Mouse (Mus musculus) brain, adult 10 weeks (tissue): Measurements from ENCODE around the gene Fsd1. TPM values are rescaled to one million over a fixed set of nuclear protein-coding genes. Genes with fewer than 3 reads are reported as not detected.

ENCODE experiments used
- polyA plus RNA-seq: library from polyadenylated mRNA; stranded (reverse); fragments of 350-450 nt; fragmentation: Illumina TruSeq; extraction: RNeasy Lipid Tissue Mini Kit (QIAGEN cat#74804); gene quantifications from one replicate; pipeline ENCODE4 v1.2.3, GENCODE M21; 2015; ENCODE audit warnings: low read depth, low replicate concordance

Fsd1 gene
- polyA plus RNA-seq, result 54.4 TPM

DNA sequence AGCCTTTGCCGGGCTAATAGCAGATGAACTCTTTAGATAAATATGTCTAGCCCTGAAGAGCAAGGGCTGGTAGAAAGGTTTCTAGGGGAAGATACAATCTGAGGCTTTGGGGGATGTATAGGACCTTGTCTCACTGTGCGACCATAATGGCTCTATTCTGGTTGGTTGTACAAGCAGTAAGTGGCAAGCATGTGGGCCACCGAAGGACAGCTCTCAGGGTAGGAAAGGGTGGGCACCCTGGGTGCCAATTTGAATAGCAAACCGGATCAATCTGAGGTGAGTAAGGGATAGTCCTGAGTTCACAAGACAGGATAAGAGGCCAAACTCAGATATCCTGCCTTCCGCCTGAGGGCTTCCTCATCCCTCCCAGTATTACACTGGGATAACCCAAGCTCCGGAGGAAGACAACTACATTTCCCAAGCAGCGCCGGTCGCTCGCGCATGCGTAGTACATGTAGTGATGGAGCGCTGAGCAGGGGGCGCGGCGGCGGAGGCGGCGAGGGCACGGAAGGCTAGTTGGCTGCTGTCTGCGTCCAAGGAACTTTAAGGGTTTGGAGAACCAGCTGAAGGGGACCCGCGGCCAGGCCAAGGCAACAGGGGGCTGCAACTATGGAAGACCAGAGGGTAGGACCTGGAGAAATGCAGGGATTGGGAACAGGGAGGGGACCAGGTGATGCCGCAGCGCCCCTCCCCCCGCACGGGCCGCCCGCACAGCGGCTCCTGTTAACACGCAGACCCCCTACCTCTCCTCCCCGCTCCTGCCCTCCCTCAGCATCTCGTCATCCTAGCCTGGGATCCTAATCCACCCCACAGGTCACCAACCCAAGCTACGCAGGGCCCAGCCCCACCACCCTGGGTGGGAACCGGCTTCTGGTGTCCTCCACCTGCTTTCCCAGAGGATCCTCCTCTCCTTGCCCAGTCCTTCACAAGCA is at the start of gene Fsd1:
Fsd1 (plus strand) TSS at position 480 of the 932 bp plus-strand sequence.

DNA sequence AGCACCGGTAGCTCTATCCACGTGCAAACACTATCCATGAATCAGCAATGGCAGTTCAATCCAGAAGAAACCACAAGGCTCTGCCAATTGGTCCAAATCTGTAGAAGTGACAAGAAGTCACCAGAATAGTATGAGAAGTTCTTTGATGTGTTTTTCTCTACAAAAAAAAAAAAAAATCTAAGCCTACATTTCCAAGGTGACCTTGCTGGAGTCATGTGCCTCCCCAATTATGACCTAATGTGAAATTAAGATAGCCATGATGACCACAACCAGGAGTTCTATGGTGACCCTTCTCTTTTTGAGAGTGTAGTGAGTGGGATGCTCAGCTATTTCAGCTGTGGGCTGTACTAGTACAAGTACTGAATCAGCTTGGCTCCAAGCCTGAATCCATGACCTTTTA is 36.9 kb upstream of the Fsd1 start, which contains the start of gene Zfp119b:
Zfp119b (minus strand) TSS at position 101 of the 400 bp plus-strand sequence.

DNA sequence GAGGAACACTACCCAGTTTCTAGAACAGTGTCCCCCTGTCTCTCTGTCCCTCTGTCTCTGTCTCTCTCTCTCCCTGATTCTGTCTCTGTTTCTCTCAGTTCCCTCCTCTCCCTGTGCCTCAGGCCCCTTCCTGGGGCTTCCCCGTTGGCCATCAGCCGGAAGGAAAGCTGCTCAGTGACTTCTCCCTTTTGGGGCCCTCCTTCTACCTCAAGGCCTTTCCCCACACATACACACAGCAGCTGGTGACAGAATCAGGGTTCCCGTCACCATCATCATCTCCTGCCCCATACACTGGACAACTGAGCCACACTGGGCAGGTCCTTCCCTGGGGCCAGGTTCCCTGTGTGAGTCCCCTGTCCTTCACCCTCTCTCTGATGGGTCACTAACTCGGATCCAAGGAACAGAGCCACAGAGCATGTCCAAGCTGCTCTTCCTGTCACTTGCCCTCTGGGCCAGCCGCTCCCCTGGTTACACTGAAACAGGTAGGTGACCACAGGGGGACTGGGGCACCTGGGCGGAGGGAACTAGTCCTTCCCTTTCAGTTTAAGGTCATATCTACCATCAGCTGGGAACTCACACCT is 33.8 kb upstream of the Fsd1 start, which contains the start of gene Ebi3:
Ebi3 (plus strand) TSS at position 194 of the 581 bp plus-strand sequence.

DNA sequence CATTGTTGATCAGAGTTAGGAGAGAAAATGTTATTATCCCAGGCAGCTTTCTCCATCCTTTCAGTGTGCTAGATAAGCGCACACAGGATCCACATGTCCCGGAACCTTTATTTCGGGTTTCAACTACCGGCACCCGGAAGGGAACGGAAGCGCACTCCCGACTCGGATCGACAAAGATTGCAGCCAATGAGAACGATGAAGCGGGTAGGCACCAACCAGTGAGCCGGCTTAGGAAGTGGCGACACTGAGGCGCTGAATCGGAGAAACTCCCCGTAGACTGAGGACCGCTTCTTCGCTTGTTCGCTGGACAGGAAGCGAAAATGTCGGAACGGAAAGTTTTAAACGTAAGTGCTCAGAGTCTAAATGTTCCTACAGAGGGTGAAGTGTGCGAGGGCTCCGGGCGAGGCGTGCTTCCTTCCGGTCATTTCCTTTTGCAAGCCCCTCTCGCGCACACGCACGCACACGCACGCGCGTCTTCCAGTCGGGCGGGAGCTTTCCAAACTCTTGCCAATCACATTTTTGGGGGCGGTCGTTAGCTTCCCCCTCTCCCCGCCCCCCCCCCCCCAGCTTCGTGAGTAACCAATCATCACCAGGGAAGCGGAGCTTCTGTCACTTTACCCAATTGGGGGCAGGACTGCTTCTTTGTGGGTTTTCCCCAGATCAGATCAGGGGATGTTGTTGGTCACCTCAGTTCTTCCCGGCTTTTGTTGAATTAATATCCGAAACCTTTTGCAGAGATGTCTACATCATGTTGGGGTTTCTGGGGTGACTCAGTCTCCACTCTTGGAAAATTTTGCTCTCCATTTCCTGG is 27.2 kb upstream of the Fsd1 start, which contains the start of gene Yju2:
Yju2 (plus strand) TSS at position 182 of the 811 bp plus-strand sequence.

DNA sequence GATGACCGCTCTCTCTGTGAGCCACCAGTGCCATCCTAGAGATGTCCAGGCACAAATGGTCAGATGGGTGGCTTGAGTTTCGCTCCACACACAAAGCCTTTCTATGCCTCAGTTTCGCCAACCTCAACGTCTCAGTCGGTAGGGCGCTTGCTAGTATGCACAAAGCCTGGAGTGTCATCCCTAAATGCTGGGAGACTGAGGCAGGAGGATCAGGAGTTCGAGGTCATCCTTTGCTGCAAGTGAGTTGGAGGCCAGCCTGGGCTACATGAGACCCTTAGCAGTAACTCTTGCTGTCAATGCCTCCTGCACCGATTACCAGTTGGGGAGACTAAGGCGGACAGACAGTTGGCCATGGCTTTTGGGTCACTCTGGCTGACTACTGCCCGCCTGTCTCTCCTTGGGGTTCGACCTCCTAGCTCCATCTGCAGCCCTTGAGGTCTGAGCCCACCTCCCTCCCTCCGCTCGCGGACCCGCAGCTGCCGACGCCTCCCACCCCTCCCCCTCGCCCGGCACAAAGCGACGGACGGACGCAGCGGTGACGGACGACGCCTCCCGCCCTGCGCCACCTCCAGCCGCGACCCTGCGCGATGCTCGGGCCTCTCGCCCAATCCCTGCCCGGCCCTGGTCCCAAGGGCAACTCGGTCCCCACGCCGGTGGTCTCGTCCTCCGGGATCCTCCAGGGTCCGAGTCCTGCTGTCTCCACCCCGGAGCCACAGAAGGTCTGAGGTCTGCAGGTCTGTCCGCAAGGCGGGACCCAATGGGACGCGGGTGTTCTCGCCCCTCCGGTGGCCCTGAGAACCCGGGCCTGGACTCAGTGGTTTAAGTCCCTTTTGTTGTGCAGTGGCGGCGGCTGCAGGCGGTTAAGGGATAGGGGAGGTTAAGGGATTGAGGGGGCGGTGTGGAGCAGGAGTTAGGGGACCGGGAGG is 16.1 kb upstream of the Fsd1 start, which contains the start of gene Shd:
Shd (plus strand) TSS at position 502 of the 926 bp plus-strand sequence.

DNA sequence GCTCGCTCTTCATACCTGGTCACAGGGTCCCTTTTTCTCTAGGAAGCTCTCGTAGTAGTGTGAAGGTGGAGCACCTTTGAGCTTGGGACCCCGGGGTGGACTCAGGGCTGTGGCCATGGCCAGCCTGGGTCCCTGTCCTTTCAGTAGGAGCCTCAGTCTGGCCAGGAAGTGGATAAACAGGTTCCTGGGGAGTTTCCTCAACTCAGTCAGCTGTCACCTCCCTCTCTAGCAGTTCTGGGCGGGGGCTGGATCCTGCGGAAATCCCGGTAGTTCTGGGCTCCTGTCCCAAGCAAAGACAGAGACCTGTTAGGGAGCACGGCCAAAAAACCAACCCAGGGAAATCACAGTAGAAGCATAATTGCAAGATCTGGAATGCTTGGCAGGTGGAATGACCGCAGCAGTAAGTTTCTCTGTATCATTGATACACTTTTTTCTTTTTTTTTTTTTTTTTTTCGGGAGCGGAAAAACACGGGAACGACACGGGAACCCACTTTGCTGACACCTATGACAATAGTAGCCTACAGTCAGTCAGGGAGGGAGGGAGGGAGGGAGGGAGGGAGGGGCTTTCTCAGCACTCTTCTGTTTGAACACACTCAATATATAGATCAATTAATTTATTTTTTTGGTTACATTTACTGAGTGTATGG is 19.2 kb downstream of the Fsd1 start, which contains the start of the genes Stap2 and Mpnd:
Stap2 (minus strand) TSS at position 170 of the 647 bp plus-strand sequence.
Mpnd (plus strand) TSS at position 297 of the 647 bp plus-strand sequence.

DNA sequence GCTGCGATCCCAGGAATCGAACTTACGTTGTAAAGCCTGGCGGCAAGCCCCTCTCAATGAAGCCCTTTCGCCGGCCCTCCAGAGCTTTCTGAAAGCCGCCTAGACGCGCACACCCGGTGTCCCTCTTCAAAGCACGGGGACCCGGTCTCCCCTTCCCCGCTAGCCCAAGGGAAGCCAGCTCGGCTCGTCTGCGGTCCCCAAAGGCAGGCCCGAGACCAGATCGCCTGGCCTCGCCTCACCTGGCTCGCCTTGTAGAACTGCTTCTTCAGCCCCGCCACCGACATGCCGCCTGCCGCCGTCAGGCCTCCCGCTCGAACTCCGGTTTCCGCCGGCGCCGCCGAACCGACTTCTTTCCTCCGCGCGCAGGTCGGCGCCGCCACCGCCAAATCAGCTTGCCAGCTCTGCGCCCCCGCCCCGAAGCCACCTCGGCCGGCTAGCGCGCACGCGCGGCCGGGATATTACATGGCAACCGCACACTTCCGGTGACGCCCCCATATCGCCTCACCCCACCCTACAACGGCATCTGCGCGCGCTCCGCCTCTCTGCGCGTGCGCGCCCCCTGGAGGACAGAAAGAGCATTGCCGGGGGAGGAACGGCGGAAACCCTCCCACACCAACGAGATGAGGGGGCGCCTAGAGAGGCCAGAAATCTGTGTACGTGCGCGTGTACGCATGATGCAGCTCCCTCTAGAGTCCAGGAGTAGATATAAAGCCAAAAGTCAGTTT is 50.0 kb downstream of the Fsd1 start, which contains the start of gene Sh3gl1:
Sh3gl1 (minus strand) TSS at position 460 of the 725 bp plus-strand sequence.

DNA sequence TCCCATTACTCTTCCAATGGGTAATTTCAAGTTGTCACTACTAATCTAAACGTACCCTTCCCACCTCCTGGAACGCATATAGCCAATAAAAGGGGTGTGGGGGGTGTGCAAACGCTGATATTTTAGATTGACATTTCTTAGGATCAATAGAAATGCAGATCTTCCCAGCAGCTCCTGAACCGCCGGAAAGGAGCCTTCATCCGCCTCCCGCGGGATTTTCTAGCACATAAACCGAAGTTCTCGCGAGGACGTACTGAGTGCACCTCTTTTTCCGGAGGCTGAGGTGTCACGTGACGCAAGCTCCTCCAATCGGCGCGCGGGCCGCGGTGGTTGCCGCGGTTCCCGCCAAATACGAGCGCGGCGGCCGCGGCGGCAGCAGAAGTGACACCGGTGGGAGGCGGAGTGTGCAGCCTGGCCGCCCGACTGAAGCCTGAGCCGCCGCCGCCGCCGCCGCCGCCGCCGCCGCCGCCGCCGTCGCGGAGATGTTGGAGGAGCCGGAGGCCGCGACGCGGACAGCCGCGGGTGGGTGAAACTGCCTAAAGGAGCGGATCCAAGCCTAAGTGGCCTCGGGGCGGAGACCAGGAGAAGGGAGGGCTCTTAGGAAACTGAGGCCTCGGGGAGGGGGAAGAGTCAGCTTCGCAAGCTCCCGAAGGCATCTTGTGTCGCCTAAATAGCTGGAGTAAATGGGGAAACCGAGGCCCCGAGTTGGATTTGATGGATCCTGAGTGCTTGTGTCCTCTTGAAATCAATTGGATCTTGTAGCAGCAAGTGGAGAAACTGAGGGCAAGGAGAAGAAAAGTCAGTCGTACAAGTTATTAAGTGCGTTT is 53.9 kb downstream of the Fsd1 start, which contains the start of gene Chaf1a:
Chaf1a (plus strand) TSS at position 410 of the 827 bp plus-strand sequence.

Other genes starting within 250 kb of the Fsd1 start
- gene Adgre4, start 236.5 kb upstream of the Fsd1 start, polyA plus RNA-seq, result not detected
- 5.6 TPM for gene Zfp119a, start 107.6 kb upstream of the Fsd1 start, polyA plus RNA-seq
- 11.1 TPM for gene Zfp959, start 94.4 kb upstream of the Fsd1 start, polyA plus RNA-seq
- 4.3 TPM for gene Zfp119b, start 37.0 kb upstream of the Fsd1 start, polyA plus RNA-seq
- gene Ebi3, start 33.9 kb upstream of the Fsd1 start, polyA plus RNA-seq, result 1.5 TPM
- 10.5 TPM for gene Yju2, start 27.4 kb upstream of the Fsd1 start, polyA plus RNA-seq
- gene Shd, start 16.0 kb upstream of the Fsd1 start, polyA plus RNA-seq, result 42.9 TPM
- 2.6 TPM for gene Stap2, start 19.1 kb downstream of the Fsd1 start, polyA plus RNA-seq
- gene Mpnd, start 19.2 kb downstream of the Fsd1 start, polyA plus RNA-seq, result 93.4 TPM
- 40.3 TPM for gene Sh3gl1, start 50.1 kb downstream of the Fsd1 start, polyA plus RNA-seq
- gene Chaf1a, start 53.9 kb downstream of the Fsd1 start, polyA plus RNA-seq, result 2.4 TPM
- 105 TPM for gene Ubxn6, start 88.5 kb downstream of the Fsd1 start, polyA plus RNA-seq
- gene Hdgfl2, start 93.1 kb downstream of the Fsd1 start, polyA plus RNA-seq, result 82.6 TPM
- gene Plin4, start 123.3 kb downstream of the Fsd1 start, polyA plus RNA-seq, result 1.1 TPM
- gene Plin5, start 131.1 kb downstream of the Fsd1 start, polyA plus RNA-seq, result 0.67 TPM
- gene Lrg1, start 135.5 kb downstream of the Fsd1 start, polyA plus RNA-seq, result 2.5 TPM
- 52.6 TPM for gene Sema6b, start 153.8 kb downstream of the Fsd1 start, polyA plus RNA-seq
- gene Tnfaip8l1, start 176.0 kb downstream of the Fsd1 start, polyA plus RNA-seq, result 9.1 TPM
- 53.9 TPM for gene Mydgf, start 197.4 kb downstream of the Fsd1 start, polyA plus RNA-seq
- 44.0 TPM for gene Dpp9, start 232.4 kb downstream of the Fsd1 start, polyA plus RNA-seq